Mouse (Mus musculus) hindbrain, embryonic 12.5 days (tissue): Measurements from ENCODE around the gene Slc1a5. TPM values are rescaled to one million over a fixed set of nuclear protein-coding genes. Genes with fewer than 3 reads are reported as not detected.

Source experiments
- ATAC-seq: fragments of 200-750 bp; cut with Nextera tagmentation; 2 replicates; pipeline ENCODE4 v1.8.0; 2017; ENCODE audit warnings: moderate TSS enrichment; ENCODE audit not compliant: low FRiP score
- H3K27ac ChIP-seq: fragments of 300-500 bp; sonication (generic); 2 replicates; pipeline ENCODE4 v1.5.1; 2016; ENCODE audit warnings: mild to moderate bottlenecking
- H3K27me3 ChIP-seq: fragments of 300-500 bp; sonication (generic); 2 replicates; pipeline ENCODE4 v1.6.1; 2016; ENCODE audit warnings: mild to moderate bottlenecking
- H3K36me3 ChIP-seq: fragments of 300-500 bp; sonication (generic); 2 replicates; pipeline ENCODE4 v1.6.1; 2016; ENCODE audit warnings: mild to moderate bottlenecking
- H3K4me1 ChIP-seq: fragments of 300-500 bp; sonication (generic); 2 replicates; pipeline ENCODE4 v1.6.1; 2016
- H3K4me2 ChIP-seq: fragments of 300-500 bp; sonication (generic); replicated peaks from 2 replicates; pipeline ENCODE4 v1.6.1; 2016; ENCODE audit warnings: mild to moderate bottlenecking
- H3K4me3 ChIP-seq: fragments of 300-500 bp; sonication (generic); 2 replicates; pipeline ENCODE4 v1.5.1; 2016; ENCODE audit warnings: mild to moderate bottlenecking
- H3K9ac ChIP-seq: fragments of 300-500 bp; sonication (generic); 2 replicates; pipeline ENCODE4 v1.6.1; 2016; ENCODE audit warnings: mild to moderate bottlenecking, moderate library complexity
- H3K9me3 ChIP-seq: fragments of 300-500 bp; sonication (generic); replicated peaks from 2 replicates; pipeline ENCODE4 v1.6.1; 2016; ENCODE audit warnings: mild to moderate bottlenecking
- WGBS: fragments of 180-500 bp; shearing (Covaris S2); methylation state at CpG from one replicate; pipeline ENCODE4 v1.1.7; 2016; 5-methylcytosine and 5-hydroxymethylcytosine counted together
- polyA plus RNA-seq: library from polyadenylated mRNA; unstranded; fragments of >200 nt; fragmentation: Nextera tagmentation; extraction: Ambion mirVana; gene quantifications from 2 replicates; pipeline ENCODE4 v1.2.1, GENCODE M21; 2016

The Slc1a5 gene
- polyA plus RNA-seq, 1 experiment from 2014 or later, result 20.5 TPM

- WGBS, result 83% methylated on average over 2 of the region's 2 CpGs
- Histone ChIP-seq H3K9ac (no peak overlapping the region), H3K4me3 (no peak overlapping the region), H3K27me3 (peaks cover 34% of the 10 kb centered on the region), H3K9me3 (no peaks in the 10 kb centered on the region), H3K4me1 (peaks cover 48% of the 10 kb centered on the region), H3K4me2 (no peak overlapping the region), H3K36me3 (peaks cover 9% of the 10 kb centered on the region; the same call in 1 of the 2 replicates), H3K27ac (no peak overlapping the region)
- no peak for ATAC-seq
Measured at GRCm38 (mm10) chr7:16812505-16812904, 31.4 kb downstream of the Slc1a5 start.

GRCm38 (mm10) chr7:16815351-16815941 is 34.3 kb downstream of the Slc1a5 start, which contains the start of gene Strn4:
TSS of gene Strn4 (plus strand) at chr7:16815889.
- H3K4me1 ChIP-seq, result peaks cover 72% of the 10 kb centered on the region
- WGBS, result 0% methylated on average over 1 of the region's 1 CpGs
- ATAC-seq, result peak; percentile 85
- H3K36me3 ChIP-seq, result no peaks in the 10 kb centered on the region
- peak within 1 kb of the TSS; percentile 99 for H3K9ac ChIP-seq
- peak within 1 kb of the TSS; percentile 99 for H3K27ac ChIP-seq
- peak within 1 kb of the TSS; percentile 74 for H3K4me2 ChIP-seq
- H3K27me3 ChIP-seq, result peaks cover 29% of the 10 kb centered on the region
- H3K9me3 ChIP-seq, result no peaks in the 10 kb centered on the region
- peak within 1 kb of the TSS; percentile 80 for H3K4me3 ChIP-seq

- WGBS, result 0% methylated on average over 31 of the region's 55 CpGs
- H3K9me3 ChIP-seq, result no peaks in the 10 kb centered on the region
- peak overlapping the region; percentile 99 for H3K9ac ChIP-seq
- H3K27me3 ChIP-seq, result peaks cover 23% of the 10 kb centered on the region
- peaks cover 74% of the 10 kb centered on the region for H3K4me1 ChIP-seq
- H3K27ac ChIP-seq, result peak overlapping the region; percentile 99
- peak; percentile 78 for ATAC-seq
- peak overlapping the region; percentile 80 for H3K4me3 ChIP-seq
- peak overlapping the region; percentile 74 for H3K4me2 ChIP-seq
- no peaks in the 10 kb centered on the region for H3K36me3 ChIP-seq
Measured at GRCm38 (mm10) chr7:16816078-16816474, 34.9 kb downstream of the Slc1a5 start.

GRCm38 (mm10) chr7:16816475-16817122 is 35.5 kb downstream of the Slc1a5 start, which contains the start of gene Fkrp:
TSS of gene Fkrp (minus strand) at chr7:16816732.
- 1% methylated on average over 43 of the region's 64 CpGs for WGBS
- ATAC-seq, result peak; percentile 62
- peak within 1 kb of the TSS; percentile 80 for H3K4me3 ChIP-seq

GRCm38 (mm10) chr7:16817693-16818092 is 36.6 kb downstream of the Slc1a5 start:
- 52% methylated on average over 3 of the region's 3 CpGs for WGBS
- H3K9ac ChIP-seq, result peak overlapping the region; percentile 99
- peaks cover 7% of the 10 kb centered on the region for H3K27me3 ChIP-seq
- H3K4me1 ChIP-seq, result peaks cover 72% of the 10 kb centered on the region
- H3K4me2 ChIP-seq, result peak overlapping the region; percentile 74
- H3K36me3 ChIP-seq, result 0 out of 2 replicates have a peak, but pooled peaks cover 5% of the 10 kb centered on the region
- H3K27ac ChIP-seq, result peak overlapping the region; percentile 99; the same call in 1 of the 2 replicates
- peak overlapping the region; percentile 80 for H3K4me3 ChIP-seq
- no peaks in the 10 kb centered on the region for H3K9me3 ChIP-seq
- ATAC-seq, result no peak

More at GRCm38 (mm10) chr7:16816475-16817122, 35.5 kb downstream of the Slc1a5 start, which contains the start of gene Fkrp:
- Histone ChIP-seq H3K4me2 (peak within 1 kb of the TSS; percentile 74), H3K9ac (peak within 1 kb of the TSS; percentile 99), H3K27ac (peak within 1 kb of the TSS; percentile 99), H3K4me1 (peaks cover 74% of the 10 kb centered on the region), H3K9me3 (no peaks in the 10 kb centered on the region), H3K27me3 (peaks cover 18% of the 10 kb centered on the region), H3K36me3 (0 out of 2 replicates have a peak, but pooled peaks cover under 1% of the 10 kb centered on the region)

- Histone ChIP-seq H3K4me2 (no peak overlapping the region), H3K4me1 (peaks cover 56% of the 10 kb centered on the region), H3K4me3 (no peak overlapping the region), H3K9me3 (no peaks in the 10 kb centered on the region), H3K27ac (no peak overlapping the region), H3K36me3 (peaks cover 24% of the 10 kb centered on the region), H3K9ac (0 out of 2 replicates have a peak overlapping the region, but pooled peaks have one; percentile 33), H3K27me3 (no peaks in the 10 kb centered on the region)
- WGBS, result 74% methylated on average over 5 of the region's 5 CpGs
- no peak for ATAC-seq
Measured at GRCm38 (mm10) chr7:16819794-16820193, 38.7 kb downstream of the Slc1a5 start.

GRCm38 (mm10) chr7:16820271-16820763 is 39.2 kb downstream of the Slc1a5 start:
- 0 out of 2 replicates have a peak overlapping the region, but pooled peaks have one; percentile 33 for H3K9ac ChIP-seq
- WGBS, result 67% methylated on average over 5 of the region's 5 CpGs
- H3K9me3 ChIP-seq, result no peaks in the 10 kb centered on the region
- no peak overlapping the region for H3K4me2 ChIP-seq
- no peak overlapping the region for H3K4me3 ChIP-seq
- H3K27me3 ChIP-seq, result no peaks in the 10 kb centered on the region
- peaks cover 29% of the 10 kb centered on the region for H3K36me3 ChIP-seq
- H3K4me1 ChIP-seq, result peaks cover 51% of the 10 kb centered on the region
- ATAC-seq, result no peak
- H3K27ac ChIP-seq, result no peak overlapping the region

- Histone ChIP-seq H3K4me3 (no peak overlapping the region), H3K27me3 (no peaks in the 10 kb centered on the region), H3K9ac (no peak overlapping the region), H3K9me3 (no peaks in the 10 kb centered on the region), H3K36me3 (peaks cover 37% of the 10 kb centered on the region), H3K4me2 (no peak overlapping the region), H3K27ac (no peak overlapping the region), H3K4me1 (peaks cover 47% of the 10 kb centered on the region)
- ATAC-seq, result no peak
- whole genome bisulfite sequencing, result 32% methylated on average over 3 of the region's 3 CpGs
Measured at GRCm38 (mm10) chr7:16821091-16821490, 40.0 kb downstream of the Slc1a5 start.

GRCm38 (mm10) chr7:16821669-16822101 is 40.5 kb downstream of the Slc1a5 start:
- peaks cover 51% of the 10 kb centered on the region for H3K4me1 ChIP-seq
- ATAC-seq, result no peak
- H3K4me3 ChIP-seq, result no peak overlapping the region
- 70% methylated on average over 4 of the region's 4 CpGs for WGBS
- H3K27me3 ChIP-seq, result no peaks in the 10 kb centered on the region
- no peak overlapping the region for H3K27ac ChIP-seq
- no peak overlapping the region for H3K9ac ChIP-seq
- H3K36me3 ChIP-seq, result peaks cover 43% of the 10 kb centered on the region
- no peaks in the 10 kb centered on the region for H3K9me3 ChIP-seq
- H3K4me2 ChIP-seq, result no peak overlapping the region

GRCm38 (mm10) chr7:16823734-16824133 is 42.6 kb downstream of the Slc1a5 start:
- no peaks in the 10 kb centered on the region for H3K9me3 ChIP-seq
- no peak overlapping the region for H3K4me3 ChIP-seq
- peaks cover 35% of the 10 kb centered on the region for H3K4me1 ChIP-seq
- no peak overlapping the region for H3K4me2 ChIP-seq
- no peak for ATAC-seq
- no peaks in the 10 kb centered on the region for H3K27me3 ChIP-seq
- no peak overlapping the region for H3K27ac ChIP-seq
- no peak overlapping the region for H3K9ac ChIP-seq
- 79% methylated on average over 5 of the region's 5 CpGs for WGBS
- peaks cover 63% of the 10 kb centered on the region for H3K36me3 ChIP-seq

- WGBS, result 87% methylated on average over 10 of the region's 10 CpGs
- Histone ChIP-seq H3K4me1 (peaks cover 15% of the 10 kb centered on the region), H3K36me3 (peaks cover 84% of the 10 kb centered on the region), H3K27ac (no peak overlapping the region), H3K9ac (no peak overlapping the region), H3K9me3 (no peaks in the 10 kb centered on the region), H3K4me2 (no peak overlapping the region), H3K4me3 (no peak overlapping the region), H3K27me3 (no peaks in the 10 kb centered on the region)
- ATAC-seq, result no peak
Measured at GRCm38 (mm10) chr7:16825785-16826184, 44.6 kb downstream of the Slc1a5 start.

GRCm38 (mm10) chr7:16826571-16826970 is 45.4 kb downstream of the Slc1a5 start:
- WGBS, result 72% methylated on average over 5 of the region's 5 CpGs
- Histone ChIP-seq H3K4me1 (peaks cover 7% of the 10 kb centered on the region), H3K4me3 (no peak overlapping the region), H3K4me2 (no peak overlapping the region), H3K9me3 (no peaks in the 10 kb centered on the region), H3K27ac (no peak overlapping the region), H3K9ac (no peak overlapping the region), H3K36me3 (peaks cover 91% of the 10 kb centered on the region), H3K27me3 (no peaks in the 10 kb centered on the region)
- no peak for ATAC-seq
